In the genomic region with DNA sequence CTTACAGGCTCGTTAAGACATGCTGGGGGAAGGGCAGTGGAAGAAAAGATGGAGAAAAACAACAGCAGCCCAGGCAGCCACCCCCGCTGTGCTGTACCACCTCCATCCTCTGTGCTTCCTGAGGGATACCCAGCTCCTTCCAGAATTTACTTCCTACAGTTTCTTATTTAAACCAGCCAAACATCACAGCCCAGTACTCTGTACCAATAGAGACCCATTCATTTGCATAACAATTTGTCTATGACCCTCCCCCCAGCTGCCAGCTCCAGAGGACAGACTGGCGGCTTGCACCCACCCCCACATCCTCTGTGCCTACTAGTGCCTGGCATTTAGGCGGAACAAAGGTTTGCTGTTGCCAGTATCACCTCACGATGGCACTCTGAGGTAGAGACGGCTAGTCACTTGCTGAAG, we compare ENCODE assay signal across 9 mouse cellular contexts. TPM values are rescaled to one million over a fixed set of nuclear protein-coding genes. Genes with fewer than 3 reads are reported as not detected.
DNase-seq lines count a peak whose midpoint lies in the region; ATAC-seq lines count a peak whose summit lies in the region.
"Had no signal": no experiment of that assay in that cellular context is flagged by ENCODE, and none has a peak within 500 bp of the region (broad histone marks: within the 10 kb centered on the region; RNA-seq: fewer than 3 reads in every experiment).

No protein-coding gene starts in this region.

- 14% methylated on average over 6 of the region's 6 CpGs for WGBS in hindbrain, embryonic 12.5 days
- 15% methylated on average over 6 of the region's 6 CpGs for WGBS in midbrain, embryonic 13.5 days

- 0 out of 2 replicates have a peak, but pooled peaks have one; percentile 61 for ATAC-seq in hindbrain, embryonic 12.5 days (ENCODE audit: low FRiP score)
- peak; percentile 32; the same call in 1 of the 2 replicates for ATAC-seq in midbrain, embryonic 13.5 days

- no peak overlapping the region for H3K4me3 ChIP-seq in hindbrain, embryonic 12.5 days
- no peak overlapping the region for H3K4me3 ChIP-seq in midbrain, embryonic 13.5 days (replicated peaks)
- H3K4me3 ChIP-seq: liver, embryonic 13.5 days had no signal

- 0 out of 2 replicates have a peak overlapping the region, but pooled peaks have one; percentile 11 for H3K4me2 ChIP-seq in hindbrain, embryonic 12.5 days (replicated peaks)
- peak overlapping the region; percentile 9 for H3K4me2 ChIP-seq in midbrain, embryonic 13.5 days (replicated peaks)
- H3K4me2 ChIP-seq: liver, embryonic 13.5 days had no signal

- H3K4me1 ChIP-seq in hindbrain, embryonic 12.5 days: peaks cover 37% of the 10 kb centered on the region
- peaks cover 42% of the 10 kb centered on the region for H3K4me1 ChIP-seq in midbrain, embryonic 13.5 days (replicated peaks)

- H3K36me3 ChIP-seq in hindbrain, embryonic 12.5 days: 0 out of 2 replicates have a peak, but pooled peaks cover 4% of the 10 kb centered on the region
- H3K36me3 ChIP-seq in midbrain, embryonic 13.5 days: peaks cover 6% of the 10 kb centered on the region

- intact Hi-C loops in gastrocnemius, postnatal 36 days (cut with DNase I): no loop called here

- H3K27me3 ChIP-seq in hindbrain, embryonic 12.5 days: no peaks in the 10 kb centered on the region
- no peaks in the 10 kb centered on the region for H3K27me3 ChIP-seq in midbrain, embryonic 13.5 days
- H3K27me3 ChIP-seq: liver, embryonic 13.5 days had no signal

- no peaks in the 10 kb centered on the region for H3K9me3 ChIP-seq in hindbrain, embryonic 12.5 days (replicated peaks)
- H3K9me3 ChIP-seq in midbrain, embryonic 13.5 days: no peaks in the 10 kb centered on the region
- H3K9me3 ChIP-seq: liver, embryonic 13.5 days had no signal

- H3K27ac ChIP-seq in hindbrain, embryonic 12.5 days: peak overlapping the region; percentile 64
- peak overlapping the region; percentile 59 for H3K27ac ChIP-seq in midbrain, embryonic 13.5 days
- H3K27ac ChIP-seq: liver, embryonic 13.5 days had no signal

- peak; percentile 30 for DNase-seq in lung, postnatal 36 days
- no peak for DNase-seq in lung, postnatal 14 days
- peak; percentile 77 for DNase-seq in thymus, postnatal 14 days
- no peak for DNase-seq in kidney, adult 8-10 months
- no peak for DNase-seq in gastrocnemius, postnatal 36 days
- no peak for DNase-seq in ovary, postnatal 10 days (ENCODE audit: low spot score)
- DNase-seq: liver, embryonic 13.5 days had no signal

- H3K9ac ChIP-seq in hindbrain, embryonic 12.5 days: peak overlapping the region; percentile 27; the same call in 1 of the 2 replicates
- 0 out of 2 replicates have a peak overlapping the region, but pooled peaks have one; percentile 29 for H3K9ac ChIP-seq in midbrain, embryonic 13.5 days (replicated peaks)
- H3K9ac ChIP-seq: liver, embryonic 13.5 days had no signal

RNA-seq across cellular contexts. Expression of a gene that starts 4.7 kb away (rescaled TPM):
- polyA plus RNA-seq in hindbrain, embryonic 12.5 days (2016; fragmentation: Nextera tagmentation; extraction: Ambion mirVana): 11.8 and 12.6 TPM in 2 replicates
- polyA plus RNA-seq in midbrain, embryonic 13.5 days (2015; fragmentation: Nextera tagmentation; extraction: Ambion mirVana): 14.4 and 15.1 TPM in 2 replicates
- 10 to 100 TPM; 19.9 to 21.7 TPM for total RNA-seq in gastrocnemius, postnatal 36 days (2021)

RNA-seq across cellular contexts. Expression of a gene that starts 13.9 kb away (rescaled TPM):
- polyA plus RNA-seq in hindbrain, embryonic 12.5 days (2016; fragmentation: Nextera tagmentation; extraction: Ambion mirVana): 10.3 and 10.6 TPM in 2 replicates
- 12.5 and 13.2 TPM in 2 replicates for polyA plus RNA-seq in midbrain, embryonic 13.5 days (2015; fragmentation: Nextera tagmentation; extraction: Ambion mirVana)
- 10 to 100 TPM; 11.4 to 12.2 TPM for total RNA-seq in gastrocnemius, postnatal 36 days (2021)

RNA-seq across cellular contexts. Expression of a gene that starts 26.2 kb away (rescaled TPM):
- 23.7 and 25.5 TPM in 2 replicates for polyA plus RNA-seq in hindbrain, embryonic 12.5 days (2016; fragmentation: Nextera tagmentation; extraction: Ambion mirVana)
- polyA plus RNA-seq in midbrain, embryonic 13.5 days (2015; fragmentation: Nextera tagmentation; extraction: Ambion mirVana): 18.9 and 19.0 TPM in 2 replicates
- 1 to 10 TPM; 2.6 to 3.0 TPM for total RNA-seq in gastrocnemius, postnatal 36 days (2021)

RNA-seq across cellular contexts. Expression of a gene that starts 42.2 kb away (rescaled TPM):
- polyA plus RNA-seq in hindbrain, embryonic 12.5 days (2016; fragmentation: Nextera tagmentation; extraction: Ambion mirVana): 7.0 and 7.2 TPM in 2 replicates
- 2.8 and 3.8 TPM in 2 replicates for polyA plus RNA-seq in midbrain, embryonic 13.5 days (2015; fragmentation: Nextera tagmentation; extraction: Ambion mirVana)
- 1 to 10 TPM; 2.8 to 5.1 TPM for total RNA-seq in gastrocnemius, postnatal 36 days (2021)

RNA-seq across cellular contexts. Expression of a gene that starts 51.6 kb away (rescaled TPM):
- 15.7 and 16.2 TPM in 2 replicates for polyA plus RNA-seq in hindbrain, embryonic 12.5 days (2016; fragmentation: Nextera tagmentation; extraction: Ambion mirVana)
- 12.1 and 13.8 TPM in 2 replicates for polyA plus RNA-seq in midbrain, embryonic 13.5 days (2015; fragmentation: Nextera tagmentation; extraction: Ambion mirVana)
- total RNA-seq in gastrocnemius, postnatal 36 days (2021): 10 to 100 TPM; 51.4 to 54.6 TPM

Comparison
In these comparisons a context has a peak if more than half of its experiments do, and no peak if none do; other contexts are left out.
1. DNase-seq: peak in lung, postnatal 36 days (single experiment) and thymus, postnatal 14 days (single experiment); none in lung, postnatal 14 days (single experiment), kidney, adult 8-10 months (0 of 2), gastrocnemius, postnatal 36 days (0 of 2) and ovary, postnatal 10 days (single experiment).